Mouse (Mus musculus): ENCODE results near the gene Dppa2. TPM values are rescaled to one million over a fixed set of nuclear protein-coding genes. Genes with fewer than 3 reads are reported as not detected.

Gene Dppa2
- total RNA-seq, 4 experiments from 2014 or later: not detected

GRCm38 (mm10) chr16:48344193-48344592 is 40.5 kb downstream of the Dppa2 start:
- no peak for DNase-seq (ENCODE audit: low spot score)

GRCm38 (mm10) chr16:48347246-48347645 is 43.5 kb downstream of the Dppa2 start:
- DNase-seq (ENCODE audit: low spot score): no peak

GRCm38 (mm10) chr16:48355716-48356115 is 52.0 kb downstream of the Dppa2 start:
- DNase-seq (ENCODE audit: low spot score): no peak

GRCm38 (mm10) chr16:48356417-48356816 is 52.7 kb downstream of the Dppa2 start:
- peak; percentile 41 for DNase-seq (ENCODE audit: low spot score)

- DNase-seq (ENCODE audit: low spot score): no peak
Observed at GRCm38 (mm10) chr16:48360887-48361286, 57.2 kb downstream of the Dppa2 start.

GRCm38 (mm10) chr16:48366801-48367200 is 63.1 kb downstream of the Dppa2 start:
- no peak for DNase-seq (ENCODE audit: low spot score)

GRCm38 (mm10) chr16:48368096-48368495 is 64.4 kb downstream of the Dppa2 start:
- no peak for DNase-seq (ENCODE audit: low spot score)

Other genes with a start within 250 kb of the Dppa2 start
- gene Dppa4, start 20.2 kb upstream of the Dppa2 start, total RNA-seq (2022): not detected
- gene Gm5485, start 108.5 kb downstream of the Dppa2 start, total RNA-seq (2022): not detected
- gene Morc1, start 127.3 kb downstream of the Dppa2 start, total RNA-seq (2022): not detected

All from heart, adult 8-10 months (tissue).